Comparison of ENCODE assay signal across 8 mouse cellular contexts in genomic region chr10:79914131-79914947, GRCm38 (mm10). TPM values are rescaled to one million over a fixed set of nuclear protein-coding genes. Genes with fewer than 3 reads are reported as not detected.
DNase-seq lines count a peak whose midpoint lies in the region; ATAC-seq and TF ChIP-seq lines count a peak whose summit lies in the region.
"Had no signal": no experiment of that assay in that cellular context is flagged by ENCODE, and none has a peak within 500 bp of the region (broad histone marks: within the 10 kb centered on the region; RNA-seq: fewer than 3 reads in every experiment).

No protein-coding gene starts in this region.

- H3K9ac ChIP-seq in lung, embryonic 14.5 days, result peak overlapping the region; percentile 22; the same call in 1 of the 2 replicates
- peak overlapping the region; percentile 22; the same call in 1 of the 2 replicates for H3K9ac ChIP-seq in embryonic facial prominence, embryonic 14.5 days (ENCODE audit: low read depth, low read length)
- peak overlapping the region; percentile 20; the same call in 1 of the 2 replicates for H3K9ac ChIP-seq in intestine, embryonic 15.5 days
- peak overlapping the region; percentile 9; the same call in 1 of the 2 replicates for H3K9ac ChIP-seq in neural tube, embryonic 15.5 days (replicated peaks)

- ATAC-seq in lung, embryonic 14.5 days (ENCODE audit: insufficient read depth), result no peak
- no peak for ATAC-seq in embryonic facial prominence, embryonic 14.5 days (ENCODE audit: low read depth)
- ATAC-seq in intestine, embryonic 15.5 days, result no peak
- no peak for ATAC-seq in neural tube, embryonic 15.5 days (ENCODE audit: low FRiP score)

- 62% methylated on average over 11 of the region's 11 CpGs for WGBS in lung, embryonic 14.5 days
- 77% methylated on average over 8 of the region's 11 CpGs for WGBS in embryonic facial prominence, embryonic 14.5 days
- WGBS in intestine, embryonic 15.5 days, result 71% methylated on average over 11 of the region's 11 CpGs
- WGBS in neural tube, embryonic 15.5 days, result 79% methylated on average over 9 of the region's 11 CpGs
- WGBS in cerebellum, adult 2 months, result 35% methylated on average over 11 of the region's 11 CpGs

- no peak for TF ChIP-seq POLR2A in cerebellum, adult 2 months (IDR thresholded peaks at IDR 0.05; ENCODE audit: borderline replicate concordance, insufficient read depth, low read length)

- H3K9me3 ChIP-seq in lung, embryonic 14.5 days (ENCODE audit: low read depth, low read length), result no peaks in the 10 kb centered on the region
- H3K9me3 ChIP-seq in embryonic facial prominence, embryonic 14.5 days (ENCODE audit: control insufficient read depth, low read length), result no peaks in the 10 kb centered on the region
- H3K9me3 ChIP-seq in intestine, embryonic 15.5 days, result no peaks in the 10 kb centered on the region
- H3K9me3 ChIP-seq in neural tube, embryonic 15.5 days (replicated peaks), result no peaks in the 10 kb centered on the region

- H3K27me3 ChIP-seq in lung, embryonic 14.5 days (ENCODE audit: insufficient read depth, low read length), result peaks cover 20% of the 10 kb centered on the region
- peaks cover 20% of the 10 kb centered on the region for H3K27me3 ChIP-seq in embryonic facial prominence, embryonic 14.5 days (replicated peaks; ENCODE audit: control insufficient read depth, insufficient read depth, low read length)
- peaks cover 20% of the 10 kb centered on the region for H3K27me3 ChIP-seq in intestine, embryonic 15.5 days (replicated peaks)
- peaks cover 19% of the 10 kb centered on the region for H3K27me3 ChIP-seq in neural tube, embryonic 15.5 days (replicated peaks)
- no peaks in the 10 kb centered on the region for H3K27me3 ChIP-seq in cerebellum, adult 2 months (ENCODE audit: control insufficient read depth, insufficient read depth, low read length)

- peak overlapping the region; percentile 36; the same call in 1 of the 2 replicates for H3K27ac ChIP-seq in lung, embryonic 14.5 days (ENCODE audit: low read depth)
- no peak overlapping the region for H3K27ac ChIP-seq in embryonic facial prominence, embryonic 14.5 days (replicated peaks; ENCODE audit: low read depth, low read length)
- H3K27ac ChIP-seq in intestine, embryonic 15.5 days, result no peak overlapping the region
- H3K27ac ChIP-seq in neural tube, embryonic 15.5 days (replicated peaks), result no peak overlapping the region
- no peak overlapping the region for H3K27ac ChIP-seq in cerebellum, adult 2 months (ENCODE audit: insufficient read depth, low read length)

- peak overlapping the region; percentile 18; the same call in 1 of the 2 replicates for H3K4me2 ChIP-seq in lung, embryonic 14.5 days
- H3K4me2 ChIP-seq in embryonic facial prominence, embryonic 14.5 days (ENCODE audit: low read depth, low read length), result no peak overlapping the region
- H3K4me2 ChIP-seq in intestine, embryonic 15.5 days (replicated peaks), result peak overlapping the region; percentile 92; the same call in 1 of the 2 replicates
- peak overlapping the region; percentile 11; the same call in 1 of the 2 replicates for H3K4me2 ChIP-seq in neural tube, embryonic 15.5 days

- no peak for DNase-seq in lung, embryonic 14.5 days
- DNase-seq in lung, postnatal 14 days, result no peak
- DNase-seq in embryonic facial prominence, embryonic 14.5 days (ENCODE audit: low spot score), result no peak
- no peak for DNase-seq in right cerebral cortex, postnatal 25 days
- DNase-seq in cerebellum, adult 2 months, result no peak
- DNase-seq: thymus, adult 18-20 months had no signal

- H3K36me3 ChIP-seq in lung, embryonic 14.5 days (ENCODE audit: insufficient read depth), result peaks cover 22% of the 10 kb centered on the region
- peaks cover 26% of the 10 kb centered on the region for H3K36me3 ChIP-seq in embryonic facial prominence, embryonic 14.5 days (ENCODE audit: control insufficient read depth, insufficient read depth, low read length)
- H3K36me3 ChIP-seq in intestine, embryonic 15.5 days, result peaks cover 10% of the 10 kb centered on the region
- peaks cover 21% of the 10 kb centered on the region for H3K36me3 ChIP-seq in neural tube, embryonic 15.5 days

- TF ChIP-seq CTCF in lung, embryonic 14.5 days (IDR thresholded peaks at IDR 0.05; ENCODE audit: low read depth), result no peak
- TF ChIP-seq CTCF in cerebellum, adult 2 months (IDR thresholded peaks at IDR 0.05; ENCODE audit: borderline replicate concordance, insufficient read depth, low read depth, low read length), result no peak

- 0 out of 2 replicates have a peak, but pooled peaks cover 5% of the 10 kb centered on the region for H3K4me1 ChIP-seq in lung, embryonic 14.5 days (ENCODE audit: insufficient read depth)
- H3K4me1 ChIP-seq in embryonic facial prominence, embryonic 14.5 days (ENCODE audit: control insufficient read depth, insufficient read depth, low read length), result peaks cover 8% of the 10 kb centered on the region
- peaks cover 46% of the 10 kb centered on the region for H3K4me1 ChIP-seq in intestine, embryonic 15.5 days (replicated peaks)
- H3K4me1 ChIP-seq in neural tube, embryonic 15.5 days, result peaks cover 55% of the 10 kb centered on the region
- peaks cover 20% of the 10 kb centered on the region for H3K4me1 ChIP-seq in cerebellum, adult 2 months (ENCODE audit: control insufficient read depth, insufficient read depth, low read length)

- no peak overlapping the region for H3K4me3 ChIP-seq in lung, embryonic 14.5 days (ENCODE audit: low read depth, low read length)
- no peak overlapping the region for H3K4me3 ChIP-seq in embryonic facial prominence, embryonic 14.5 days (ENCODE audit: low read depth, low read length)
- no peak overlapping the region for H3K4me3 ChIP-seq in intestine, embryonic 15.5 days (replicated peaks)
- H3K4me3 ChIP-seq in neural tube, embryonic 15.5 days (replicated peaks), result no peak overlapping the region
- H3K4me3 ChIP-seq in cerebellum, adult 2 months (replicated peaks; ENCODE audit: insufficient read depth, low read depth, low read length), result no peak overlapping the region

RNA-seq across cellular contexts. Expression of gene Kiss1r, which starts 2.4 kb away (rescaled TPM):
- polyA plus RNA-seq in lung, embryonic 14.5 days (2014; fragmentation: Nextera tagmentation; extraction: Ambion mirVana), result 0.70 and 1.2 TPM in 2 replicates
- polyA plus RNA-seq in embryonic facial prominence, embryonic 14.5 days (2014; fragmentation: Nextera tagmentation; extraction: Ambion mirVana), result 0.56 and 0.58 TPM in 2 replicates
- polyA plus RNA-seq in intestine, embryonic 15.5 days (2015; fragmentation: Nextera tagmentation; extraction: Ambion mirVana), result 0.52 and 1.1 TPM in 2 replicates
- polyA plus RNA-seq in neural tube, embryonic 15.5 days (2015; fragmentation: Nextera tagmentation; extraction: Ambion mirVana), result 1.8 and 2.8 TPM in 2 replicates
- polyA plus RNA-seq in cerebellum, adult 2 months (2012; rRNA removed), result 12.1 and 12.8 TPM in 2 replicates

RNA-seq across cellular contexts. Expression of gene Gm26602, which starts 3.7 kb away (rescaled TPM):
- 4.1 TPM in 1 of 2 replicates, not detected in the other for polyA plus RNA-seq in lung, embryonic 14.5 days (2014; fragmentation: Nextera tagmentation; extraction: Ambion mirVana)
- polyA plus RNA-seq in embryonic facial prominence, embryonic 14.5 days (2014; fragmentation: Nextera tagmentation; extraction: Ambion mirVana), result 4.1 and 6.7 TPM in 2 replicates
- polyA plus RNA-seq in intestine, embryonic 15.5 days (2015; fragmentation: Nextera tagmentation; extraction: Ambion mirVana), result 17.7 TPM in 1 of 2 replicates, not detected in the other
- 22.7 and 23.6 TPM in 2 replicates for polyA plus RNA-seq in neural tube, embryonic 15.5 days (2015; fragmentation: Nextera tagmentation; extraction: Ambion mirVana)
- not detected in 2 replicates for polyA plus RNA-seq in cerebellum, adult 2 months (2012; rRNA removed)

RNA-seq across cellular contexts. Expression of gene Med16, which starts 5.6 kb away (rescaled TPM):
- polyA plus RNA-seq in lung, embryonic 14.5 days (2014; fragmentation: Nextera tagmentation; extraction: Ambion mirVana), result 55.5 and 58.7 TPM in 2 replicates
- polyA plus RNA-seq in embryonic facial prominence, embryonic 14.5 days (2014; fragmentation: Nextera tagmentation; extraction: Ambion mirVana), result 33.7 and 40.2 TPM in 2 replicates
- 37.3 and 39.8 TPM in 2 replicates for polyA plus RNA-seq in intestine, embryonic 15.5 days (2015; fragmentation: Nextera tagmentation; extraction: Ambion mirVana)
- polyA plus RNA-seq in neural tube, embryonic 15.5 days (2015; fragmentation: Nextera tagmentation; extraction: Ambion mirVana), result 44.9 and 46.7 TPM in 2 replicates
- polyA plus RNA-seq in cerebellum, adult 2 months (2012; rRNA removed), result 46.5 and 47.4 TPM in 2 replicates

RNA-seq across cellular contexts. Expression of gene R3hdm4, which starts 6.7 kb away (rescaled TPM):
- 127 and 132 TPM in 2 replicates for polyA plus RNA-seq in lung, embryonic 14.5 days (2014; fragmentation: Nextera tagmentation; extraction: Ambion mirVana)
- 114 and 124 TPM in 2 replicates for polyA plus RNA-seq in embryonic facial prominence, embryonic 14.5 days (2014; fragmentation: Nextera tagmentation; extraction: Ambion mirVana)
- 108 and 116 TPM in 2 replicates for polyA plus RNA-seq in intestine, embryonic 15.5 days (2015; fragmentation: Nextera tagmentation; extraction: Ambion mirVana)
- polyA plus RNA-seq in neural tube, embryonic 15.5 days (2015; fragmentation: Nextera tagmentation; extraction: Ambion mirVana), result 264 and 288 TPM in 2 replicates
- polyA plus RNA-seq in cerebellum, adult 2 months (2012; rRNA removed), result 156 and 162 TPM in 2 replicates

RNA-seq across cellular contexts. Expression of gene Arid3a, which starts 12.5 kb away (rescaled TPM):
- polyA plus RNA-seq in lung, embryonic 14.5 days (2014; fragmentation: Nextera tagmentation; extraction: Ambion mirVana), result 5.1 and 5.4 TPM in 2 replicates
- polyA plus RNA-seq in embryonic facial prominence, embryonic 14.5 days (2014; fragmentation: Nextera tagmentation; extraction: Ambion mirVana), result 3.1 and 3.5 TPM in 2 replicates
- 18.7 and 19.0 TPM in 2 replicates for polyA plus RNA-seq in intestine, embryonic 15.5 days (2015; fragmentation: Nextera tagmentation; extraction: Ambion mirVana)
- 2.4 and 5.1 TPM in 2 replicates for polyA plus RNA-seq in neural tube, embryonic 15.5 days (2015; fragmentation: Nextera tagmentation; extraction: Ambion mirVana)
- 4.7 TPM in 2 replicates for polyA plus RNA-seq in cerebellum, adult 2 months (2012; rRNA removed)
